Mouse (Mus musculus) macrophage (primary cell): Measurements from ENCODE around the gene Vgll2. TPM values are rescaled to one million over a fixed set of nuclear protein-coding genes. Genes with fewer than 3 reads are reported as not detected.

Source experiments
- H3K27ac ChIP-seq: fragments of 350-480 bp; formaldehyde crosslinking; 2 replicates; pipeline ENCODE4 v1.9.0; 2021
- H3K36me3 ChIP-seq: fragments of 350-480 bp; formaldehyde crosslinking; 2 replicates; pipeline ENCODE4 v1.9.0; 2021; ENCODE audit errors: inconsistent target
- H3K4me3 ChIP-seq: fragments of 350-480 bp; formaldehyde crosslinking; 2 replicates; pipeline ENCODE4 v1.9.0; 2021; ENCODE audit errors: inconsistent target
- H3K79me2 ChIP-seq: fragments of 350-480 bp; formaldehyde crosslinking; 2 replicates; pipeline ENCODE4 v1.9.0; 2021; ENCODE audit errors: inconsistent target
- WGBS: methylation state at CpG from one replicate; pipeline ENCODE4 v1.1.7; 2026; ENCODE audit warnings: inconsistent platforms; ENCODE audit not compliant: missing documents; 5-methylcytosine and 5-hydroxymethylcytosine counted together
- polyA plus RNA-seq: library from polyadenylated mRNA; stranded (reverse); fragments of 250-400 nt; gene quantifications from 3 replicates; pipeline ENCODE4 v1.2.4, GENCODE M21; 2018; ENCODE audit warnings: inconsistent platforms
- total RNA-seq, 78 experiments: library from RNA; depleted of rRNA; stranded (reverse); fragments of 250-400 nt; gene quantifications; 1 replicate in 9 of 78; 2 replicates in 24 of 78; 3 replicates in 43 of 78; 4 replicates in 2 of 78; pipeline ENCODE4 v1.2.4; 2018; ENCODE audit warnings: inconsistent platforms in 56 of 78

Gene Vgll2
- total RNA-seq (2018; cell fraction: chromatin; rRNA removed): not detected
- total RNA-seq (2018; cell fraction: cytosol; rRNA removed): not detected
- not detected for total RNA-seq (2018; cell fraction: nucleus; rRNA removed)
- not detected in 3 replicates for polyA plus RNA-seq

GRCm38 (mm10) chr10:52022413-52023212 lies at the start of gene Vgll2:
Gene Vgll2, plus strand, starts transcription at chr10:52022502.
- H3K4me3 ChIP-seq: no peak within 1 kb of the TSS
- H3K36me3 ChIP-seq: no peaks in the 10 kb centered on the region
- H3K27ac ChIP-seq: no peak within 1 kb of the TSS
- H3K79me2 ChIP-seq: no peaks in the 10 kb centered on the region
- WGBS: 3% methylated on average over 51 of the region's 60 CpGs

GRCm38 (mm10) chr10:51975137-51975536 lies 47.2 kb upstream of the Vgll2 start:
- no peaks in the 10 kb centered on the region for H3K79me2 ChIP-seq
- WGBS: 62% methylated on average over 4 of the region's 4 CpGs
- no peak overlapping the region for H3K4me3 ChIP-seq
- H3K36me3 ChIP-seq: no peaks in the 10 kb centered on the region
- H3K27ac ChIP-seq: no peak overlapping the region

GRCm38 (mm10) chr10:51975587-51975986 lies 46.7 kb upstream of the Vgll2 start:
- H3K4me3 ChIP-seq: no peak overlapping the region
- no peaks in the 10 kb centered on the region for H3K79me2 ChIP-seq
- 94% methylated on average over 3 of the region's 3 CpGs for WGBS
- no peaks in the 10 kb centered on the region for H3K36me3 ChIP-seq
- H3K27ac ChIP-seq: no peak overlapping the region

- H3K36me3 ChIP-seq: no peaks in the 10 kb centered on the region
- WGBS: 76% methylated on average over 6 of the region's 6 CpGs
- H3K79me2 ChIP-seq: no peaks in the 10 kb centered on the region
- no peak overlapping the region for H3K4me3 ChIP-seq
- no peak overlapping the region for H3K27ac ChIP-seq
These were observed 40.7 kb upstream of the Vgll2 start for GRCm38 (mm10) chr10:51981651-51982050.

GRCm38 (mm10) chr10:51982395-51982794 lies 39.9 kb upstream of the Vgll2 start:
- H3K79me2 ChIP-seq: no peaks in the 10 kb centered on the region
- H3K4me3 ChIP-seq: no peak overlapping the region
- no peak overlapping the region for H3K27ac ChIP-seq
- no peaks in the 10 kb centered on the region for H3K36me3 ChIP-seq
- 88% methylated on average over 6 of the region's 6 CpGs for WGBS

- 89% methylated on average over 1 of the region's 1 CpGs for WGBS
These were observed 3.8 kb upstream of the Vgll2 start for GRCm38 (mm10) chr10:52018471-52018870.

GRCm38 (mm10) chr10:52021231-52021630 lies 1.1 kb upstream of the Vgll2 start:
- Histone ChIP-seq H3K79me2 (no peaks in the 10 kb centered on the region), H3K4me3 (no peak overlapping the region), H3K36me3 (no peaks in the 10 kb centered on the region), H3K27ac (no peak overlapping the region)
- WGBS: 7% methylated on average over 9 of the region's 9 CpGs

More at GRCm38 (mm10) chr10:52018471-52018870, 3.8 kb upstream of the Vgll2 start:
- no peaks in the 10 kb centered on the region for H3K79me2 ChIP-seq
- no peak overlapping the region for H3K27ac ChIP-seq
- H3K4me3 ChIP-seq: no peak overlapping the region
- H3K36me3 ChIP-seq: no peaks in the 10 kb centered on the region

- Histone ChIP-seq H3K27ac (no peak overlapping the region), H3K36me3 (no peaks in the 10 kb centered on the region), H3K79me2 (no peaks in the 10 kb centered on the region), H3K4me3 (no peak overlapping the region)
- WGBS: 6% methylated on average over 13 of the region's 15 CpGs
These were observed 437 bp upstream of the Vgll2 start for GRCm38 (mm10) chr10:52021736-52022394.

- 10% methylated on average over 17 of the region's 17 CpGs for WGBS
- no peaks in the 10 kb centered on the region for H3K36me3 ChIP-seq
- H3K79me2 ChIP-seq: no peaks in the 10 kb centered on the region
- no peak overlapping the region for H3K27ac ChIP-seq
- H3K4me3 ChIP-seq: no peak overlapping the region
These were observed 1.1 kb downstream of the Vgll2 start for GRCm38 (mm10) chr10:52023213-52024052.

- Histone ChIP-seq H3K36me3 (no peaks in the 10 kb centered on the region), H3K4me3 (no peak overlapping the region), H3K27ac (no peak overlapping the region), H3K79me2 (no peaks in the 10 kb centered on the region)
- WGBS: 28% methylated on average over 2 of the region's 2 CpGs
These were observed 1.7 kb downstream of the Vgll2 start for GRCm38 (mm10) chr10:52024053-52024410.

GRCm38 (mm10) chr10:52025291-52025690 lies 3.0 kb downstream of the Vgll2 start:
- Histone ChIP-seq H3K36me3 (no peaks in the 10 kb centered on the region), H3K4me3 (no peak overlapping the region)
- WGBS: 0% methylated on average over 1 of the region's 1 CpGs

GRCm38 (mm10) chr10:52025821-52026220 lies 3.5 kb downstream of the Vgll2 start:
- WGBS: 14% methylated on average over 7 of the region's 7 CpGs
- Histone ChIP-seq H3K79me2 (no peaks in the 10 kb centered on the region), H3K4me3 (no peak overlapping the region), H3K36me3 (no peaks in the 10 kb centered on the region), H3K27ac (no peak overlapping the region)

More at GRCm38 (mm10) chr10:52025291-52025690, 3.0 kb downstream of the Vgll2 start:
- Histone ChIP-seq H3K27ac (no peak overlapping the region), H3K79me2 (no peaks in the 10 kb centered on the region)

- H3K27ac ChIP-seq: no peak overlapping the region
- H3K79me2 ChIP-seq: no peaks in the 10 kb centered on the region
- H3K4me3 ChIP-seq: no peak overlapping the region
- H3K36me3 ChIP-seq: no peaks in the 10 kb centered on the region
- 7% methylated on average over 65 of the region's 68 CpGs for WGBS
These were observed 5.1 kb downstream of the Vgll2 start for GRCm38 (mm10) chr10:52027161-52028035.
